1 mouse cellular context compared by ENCODE assay signal in genomic region chr3:95135433-95136052, GRCm38 (mm10).
TF ChIP-seq lines count a peak whose summit lies in the region.

No protein-coding gene starts in this region.

TF ChIP-seq in MEL, 35 proteins besides CTCF, POLR2A, EP300 and RAD21 (continued from another document):
- TF ChIP-seq TCF12 (IDR thresholded peaks at IDR 0.05; ENCODE audit: low read depth, low read length) (peak; percentile 85), RCOR1 (IDR thresholded peaks at IDR 0.05; ENCODE audit: low read depth, low read length) (peak; percentile 3), MAX (IDR thresholded peaks at IDR 0.05; ENCODE audit: low read length) (peak; percentile 63; the same call in 1 of the 2 replicates), NELFE (IDR thresholded peaks at IDR 0.05; ENCODE audit: low read depth, low read length) (no peak; the same call in 1 of the 2 replicates), GABPA (IDR thresholded peaks at IDR 0.05; ENCODE audit: low read depth, low read length) (no peak), ELF1 (IDR thresholded peaks at IDR 0.05; ENCODE audit: low read depth, low read length) (peak; percentile 68), MAZ (IDR thresholded peaks at IDR 0.05; ENCODE audit: low read depth, low read length) (peak; percentile 74), SMC3 (IDR thresholded peaks at IDR 0.05; ENCODE audit: low read depth, low read length) (no peak), HCFC1 (IDR thresholded peaks at IDR 0.05; ENCODE audit: low read depth, low read length) (no peak; the same call in none of the 2 replicates), TBP (IDR thresholded peaks at IDR 0.05; ENCODE audit: low read depth, low read length) (peak; percentile 76), ETS1 (IDR thresholded peaks at IDR 0.05; ENCODE audit: low read depth, low read length) (peak; percentile 59; the same call in 1 of the 2 replicates), MXI1 (IDR thresholded peaks at IDR 0.05; ENCODE audit: low read depth, low read length) (peak; percentile 58; the same call in 1 of the 2 replicates), NRF1 (IDR thresholded peaks at IDR 0.05; ENCODE audit: insufficient read depth, low read depth, low read length, poor library complexity, severe bottlenecking) (no peak), ZKSCAN1 (IDR thresholded peaks at IDR 0.05; ENCODE audit: low read depth, low read length) (no peak)
